Mouse (Mus musculus): ENCODE data around the gene Zfp386.

DNA sequence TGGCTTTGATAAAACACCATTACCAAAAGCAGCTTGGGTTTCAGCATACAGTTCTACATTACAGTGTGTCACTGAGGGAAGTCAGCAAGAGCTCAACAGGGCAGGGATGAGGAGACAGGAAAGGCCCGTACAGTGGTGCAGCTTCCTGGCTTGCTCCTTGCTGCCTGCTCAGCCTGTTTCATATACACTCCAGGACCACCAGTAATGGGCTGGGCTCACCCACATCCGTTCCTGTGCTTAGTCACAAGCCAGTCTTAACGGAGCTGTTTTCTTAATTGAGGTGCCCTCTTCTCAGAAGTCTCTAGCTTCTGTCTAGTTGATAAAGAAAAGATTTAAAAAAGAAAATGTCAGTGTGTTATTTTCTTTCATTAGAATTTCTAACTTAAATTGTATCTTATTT is 8.6 kb downstream of the Zfp386 start:
- TF ChIP-seq CTCF (IDR thresholded peaks at IDR 0.05) = no peak
- no peak for TF ChIP-seq EP300 (IDR thresholded peaks at IDR 0.05)
